Mouse (Mus musculus): ENCODE results near the gene Clta. TPM values are rescaled to one million over a fixed set of nuclear protein-coding genes. Genes with fewer than 3 reads are reported as not detected.

Clta gene
- polyA plus RNA-seq (2017; shearing (Covaris generic)), result 112 TPM

DNA sequence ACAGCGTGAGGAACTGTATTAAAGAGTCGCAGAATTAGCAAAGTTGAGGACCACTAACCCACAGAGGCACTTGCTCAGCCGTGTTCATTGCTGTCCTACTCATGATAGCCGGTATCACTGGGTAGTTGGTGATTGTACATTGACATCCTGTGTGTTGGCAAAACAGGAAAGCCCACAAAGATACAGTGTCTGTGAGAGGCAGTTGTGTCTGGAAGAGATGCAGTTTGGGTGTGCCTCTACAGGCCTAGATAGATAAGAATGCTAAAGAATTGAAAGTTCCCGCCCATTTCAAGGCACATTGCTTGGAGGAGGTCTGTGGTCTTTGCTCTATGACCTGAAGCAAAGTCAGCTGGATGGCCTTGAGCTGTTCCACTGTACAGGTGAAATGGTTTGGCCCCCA, at the start of gene Clta:
Clta (plus strand) TSS at position 327 of the 400 bp plus-strand sequence.

DNA sequence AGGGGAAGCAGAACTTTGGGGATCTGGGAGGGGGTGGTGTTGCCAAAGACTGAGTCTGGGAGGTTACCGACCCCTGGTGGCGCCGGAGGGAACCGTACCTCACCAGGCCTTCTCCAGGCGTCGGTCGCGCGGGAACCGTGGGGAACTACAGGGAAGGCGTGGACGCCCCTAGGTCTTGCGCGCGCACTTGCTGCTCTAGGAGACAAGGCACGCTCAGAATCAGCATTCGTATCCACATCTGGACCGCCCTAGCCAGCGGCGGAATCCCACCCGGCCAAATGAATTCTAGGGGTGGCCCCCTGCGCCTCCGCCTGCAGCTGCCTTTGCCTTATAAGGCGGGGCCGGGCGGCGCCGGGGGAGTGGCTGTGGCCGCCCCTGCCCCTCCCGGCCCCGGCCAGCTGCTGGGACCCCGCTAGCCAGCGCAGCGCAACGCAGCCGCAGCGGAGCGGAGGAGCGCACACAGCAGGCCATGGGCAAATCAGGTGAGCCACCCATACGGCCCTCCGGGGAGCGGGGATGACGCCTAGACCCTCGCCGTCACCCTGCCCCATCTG, 46.9 kb upstream of the Clta start, which contains the start of gene Glipr2:
Glipr2 (plus strand) TSS at position 110 of the 554 bp plus-strand sequence.

DNA sequence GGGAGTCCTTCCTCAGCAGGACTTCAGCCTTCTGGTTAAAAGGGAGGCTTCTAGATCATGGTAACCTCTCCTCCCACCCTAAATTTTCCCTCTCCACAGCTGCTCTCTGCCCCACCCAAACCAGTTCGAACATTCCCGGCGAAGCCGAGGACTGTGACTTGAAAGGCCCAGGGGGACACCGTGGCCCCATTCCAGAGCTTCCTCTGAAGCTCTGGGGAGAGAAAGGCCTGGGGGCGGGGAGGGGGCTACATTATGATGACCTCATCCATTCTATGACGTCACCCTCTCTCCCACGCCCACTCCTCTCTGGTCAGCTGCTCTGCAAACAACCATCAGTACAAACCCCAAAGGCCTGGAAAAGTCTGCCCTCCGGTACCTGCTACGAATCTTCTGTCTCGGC, 21.1 kb upstream of the Clta start, which contains the start of gene Ccin:
Ccin (plus strand) TSS at position 303 of the 400 bp plus-strand sequence.

Other genes with a start within 250 kb of the Clta start
- not detected for gene Olfr159, start 233.4 kb upstream of the Clta start, polyA plus RNA-seq (2017; shearing (Covaris generic))
- not detected for gene Olfr156, start 180.6 kb upstream of the Clta start, polyA plus RNA-seq (2017; shearing (Covaris generic))
- gene Olfr157, start 164.3 kb upstream of the Clta start, polyA plus RNA-seq (2017; shearing (Covaris generic)), result 0.12 TPM
- not detected for gene Olfr155, start 152.9 kb upstream of the Clta start, polyA plus RNA-seq (2017; shearing (Covaris generic))
- gene Reck, start 128.9 kb upstream of the Clta start, polyA plus RNA-seq (2017; shearing (Covaris generic)), result 4.2 TPM
- 234 TPM for gene Glipr2, start 47.1 kb upstream of the Clta start, polyA plus RNA-seq (2017; shearing (Covaris generic))
- not detected for gene Ccin, start 21.0 kb upstream of the Clta start, polyA plus RNA-seq (2017; shearing (Covaris generic))
- 48.6 TPM for gene Gne, start 79.7 kb downstream of the Clta start, polyA plus RNA-seq (2017; shearing (Covaris generic))
- gene Rnf38, start 229.3 kb downstream of the Clta start, polyA plus RNA-seq (2017; shearing (Covaris generic)), result 44.9 TPM